Mouse (Mus musculus): ENCODE data around the gene Aqp1.

GRCm38 (mm10) chr6:55389321-55389720 lies 53.1 kb downstream of the Aqp1 start:
- TF ChIP-seq CTCF (IDR thresholded peaks at IDR 0.05; ENCODE audit: extremely low read depth, insufficient read length, insufficient replicate concordance, low read depth, low read length) (no peak), POLR2A (IDR thresholded peaks at IDR 0.05; ENCODE audit: low read depth, low read length) (no peak)
